Mouse (Mus musculus): ENCODE measurements around the gene Ypel4. TPM values are rescaled to one million over a fixed set of nuclear protein-coding genes. Genes with fewer than 3 reads are reported as not detected.

Ypel4 gene
- polyA plus RNA-seq, 1 experiment: 13.6 TPM

GRCm38 (mm10) chr2:84750115-84750514, 16.3 kb downstream of the Ypel4 start:
- TF ChIP-seq CTCF (IDR thresholded peaks at IDR 0.05; ENCODE audit: control insufficient read depth, insufficient read depth, insufficient replicate concordance, low read depth, low read length): no peak
- no peak for TF ChIP-seq POLR2A (IDR thresholded peaks at IDR 0.05; ENCODE audit: control insufficient read depth, low read depth, low read length)
- Histone ChIP-seq H3K27ac (ENCODE audit: control insufficient read depth, insufficient read depth, low read depth, low read length) (no peak overlapping the region), H3K36me3 (ENCODE audit: control insufficient read depth, insufficient read depth, low read length) (no peaks in the 10 kb centered on the region), H3K4me1 (ENCODE audit: control insufficient read depth, insufficient read depth, low read length) (no peaks in the 10 kb centered on the region), H3K4me3 (ENCODE audit: control insufficient read depth, low read depth, low read length) (no peak overlapping the region), H3K27me3 (ENCODE audit: control insufficient read depth, insufficient read depth, low read length) (no peaks in the 10 kb centered on the region)

- Histone ChIP-seq H3K4me3 (ENCODE audit: control insufficient read depth, low read depth, low read length) (no peak overlapping the region), H3K27ac (ENCODE audit: control insufficient read depth, insufficient read depth, low read depth, low read length) (no peak overlapping the region), H3K27me3 (ENCODE audit: control insufficient read depth, insufficient read depth, low read length) (no peaks in the 10 kb centered on the region), H3K4me1 (ENCODE audit: control insufficient read depth, insufficient read depth, low read length) (no peaks in the 10 kb centered on the region), H3K36me3 (ENCODE audit: control insufficient read depth, insufficient read depth, low read length) (no peaks in the 10 kb centered on the region)
- TF ChIP-seq CTCF (IDR thresholded peaks at IDR 0.05; ENCODE audit: control insufficient read depth, insufficient read depth, insufficient replicate concordance, low read depth, low read length): no peak
- TF ChIP-seq POLR2A (IDR thresholded peaks at IDR 0.05; ENCODE audit: control insufficient read depth, low read depth, low read length): no peak
Measured at GRCm38 (mm10) chr2:84756245-84756644, 22.4 kb downstream of the Ypel4 start.

GRCm38 (mm10) chr2:84757026-84757682, 23.3 kb downstream of the Ypel4 start:
- TF ChIP-seq POLR2A (IDR thresholded peaks at IDR 0.05; ENCODE audit: control insufficient read depth, low read depth, low read length) (no peak), CTCF (IDR thresholded peaks at IDR 0.05; ENCODE audit: control insufficient read depth, insufficient read depth, insufficient replicate concordance, low read depth, low read length) (no peak)
- Histone ChIP-seq H3K4me3 (ENCODE audit: control insufficient read depth, low read depth, low read length) (no peak overlapping the region), H3K36me3 (ENCODE audit: control insufficient read depth, insufficient read depth, low read length) (no peaks in the 10 kb centered on the region)

GRCm38 (mm10) chr2:84758542-84759127, 24.8 kb downstream of the Ypel4 start:
- Histone ChIP-seq H3K27me3 (ENCODE audit: control insufficient read depth, insufficient read depth, low read length) (no peaks in the 10 kb centered on the region), H3K4me1 (ENCODE audit: control insufficient read depth, insufficient read depth, low read length) (no peaks in the 10 kb centered on the region), H3K36me3 (ENCODE audit: control insufficient read depth, insufficient read depth, low read length) (no peaks in the 10 kb centered on the region), H3K4me3 (ENCODE audit: control insufficient read depth, low read depth, low read length) (no peak overlapping the region), H3K27ac (ENCODE audit: control insufficient read depth, insufficient read depth, low read depth, low read length) (no peak overlapping the region)
- TF ChIP-seq POLR2A (IDR thresholded peaks at IDR 0.05; ENCODE audit: control insufficient read depth, low read depth, low read length) (no peak), CTCF (IDR thresholded peaks at IDR 0.05; ENCODE audit: control insufficient read depth, insufficient read depth, insufficient replicate concordance, low read depth, low read length) (no peak)

More at GRCm38 (mm10) chr2:84757026-84757682, 23.3 kb downstream of the Ypel4 start:
- Histone ChIP-seq H3K27me3 (ENCODE audit: control insufficient read depth, insufficient read depth, low read length) (no peaks in the 10 kb centered on the region), H3K27ac (ENCODE audit: control insufficient read depth, insufficient read depth, low read depth, low read length) (no peak overlapping the region), H3K4me1 (ENCODE audit: control insufficient read depth, insufficient read depth, low read length) (no peaks in the 10 kb centered on the region)

GRCm38 (mm10) chr2:84760777-84761176, 26.9 kb downstream of the Ypel4 start:
- no peak overlapping the region for H3K27ac ChIP-seq (ENCODE audit: control insufficient read depth, insufficient read depth, low read depth, low read length)
- H3K36me3 ChIP-seq (ENCODE audit: control insufficient read depth, insufficient read depth, low read length): no peaks in the 10 kb centered on the region
- no peaks in the 10 kb centered on the region for H3K27me3 ChIP-seq (ENCODE audit: control insufficient read depth, insufficient read depth, low read length)
- no peak for TF ChIP-seq POLR2A (IDR thresholded peaks at IDR 0.05; ENCODE audit: control insufficient read depth, low read depth, low read length)
- TF ChIP-seq CTCF (IDR thresholded peaks at IDR 0.05; ENCODE audit: control insufficient read depth, insufficient read depth, insufficient replicate concordance, low read depth, low read length): no peak
- H3K4me1 ChIP-seq (ENCODE audit: control insufficient read depth, insufficient read depth, low read length): no peaks in the 10 kb centered on the region
- no peak overlapping the region for H3K4me3 ChIP-seq (ENCODE audit: control insufficient read depth, low read depth, low read length)

- H3K36me3 ChIP-seq (ENCODE audit: control insufficient read depth, insufficient read depth, low read length): no peaks in the 10 kb centered on the region
- TF ChIP-seq POLR2A (IDR thresholded peaks at IDR 0.05; ENCODE audit: control insufficient read depth, low read depth, low read length) (no peak), CTCF (IDR thresholded peaks at IDR 0.05; ENCODE audit: control insufficient read depth, insufficient read depth, insufficient replicate concordance, low read depth, low read length) (no peak)
- H3K4me3 ChIP-seq (ENCODE audit: control insufficient read depth, low read depth, low read length): no peak overlapping the region
- H3K4me1 ChIP-seq (ENCODE audit: control insufficient read depth, insufficient read depth, low read length): no peaks in the 10 kb centered on the region
- no peaks in the 10 kb centered on the region for H3K27me3 ChIP-seq (ENCODE audit: control insufficient read depth, insufficient read depth, low read length)
- no peak overlapping the region for H3K27ac ChIP-seq (ENCODE audit: control insufficient read depth, insufficient read depth, low read depth, low read length)
Measured at GRCm38 (mm10) chr2:84761309-84761708, 27.5 kb downstream of the Ypel4 start.

- Histone ChIP-seq H3K36me3 (ENCODE audit: control insufficient read depth, insufficient read depth, low read length) (no peaks in the 10 kb centered on the region), H3K27ac (ENCODE audit: control insufficient read depth, insufficient read depth, low read depth, low read length) (no peak overlapping the region), H3K4me3 (ENCODE audit: control insufficient read depth, low read depth, low read length) (no peak overlapping the region), H3K27me3 (ENCODE audit: control insufficient read depth, insufficient read depth, low read length) (no peaks in the 10 kb centered on the region), H3K4me1 (ENCODE audit: control insufficient read depth, insufficient read depth, low read length) (no peaks in the 10 kb centered on the region)
- TF ChIP-seq CTCF (IDR thresholded peaks at IDR 0.05; ENCODE audit: control insufficient read depth, insufficient read depth, insufficient replicate concordance, low read depth, low read length): no peak
- no peak for TF ChIP-seq POLR2A (IDR thresholded peaks at IDR 0.05; ENCODE audit: control insufficient read depth, low read depth, low read length)
Measured at GRCm38 (mm10) chr2:84761840-84762239, 28.0 kb downstream of the Ypel4 start.

Data from testis, adult 2 months (tissue).